Mouse (Mus musculus) embryonic facial prominence, embryonic 12.5 days (tissue): ENCODE measurements around the gene Adgrg1. TPM values are rescaled to one million over a fixed set of nuclear protein-coding genes. Genes with fewer than 3 reads are reported as not detected.

Source experiments
- ATAC-seq: fragments of 200-750 bp; cut with Nextera tagmentation; 2 replicates; pipeline ENCODE4 v1.8.0; 2017; ENCODE audit not compliant: insufficient number of reproducible peaks, insufficient read depth, low FRiP score, low TSS enrichment
- H3K27ac ChIP-seq: fragments of 300-500 bp; sonication (generic); 2 replicates; pipeline ENCODE4 v1.5.1; 2016; ENCODE audit warnings: mild to moderate bottlenecking
- H3K27me3 ChIP-seq: fragments of 300-500 bp; sonication (generic); 2 replicates; pipeline ENCODE4 v1.6.1; 2016; ENCODE audit warnings: mild to moderate bottlenecking, moderate library complexity
- H3K36me3 ChIP-seq: fragments of 300-500 bp; sonication (generic); 2 replicates; pipeline ENCODE4 v1.6.1; 2016; ENCODE audit warnings: mild to moderate bottlenecking
- H3K4me1 ChIP-seq: fragments of 300-500 bp; sonication (generic); 2 replicates; pipeline ENCODE4 v1.6.1; 2016
- H3K4me2 ChIP-seq: fragments of 300-500 bp; sonication (generic); replicated peaks from 2 replicates; pipeline ENCODE4 v1.6.1; 2016; ENCODE audit warnings: mild to moderate bottlenecking, moderate library complexity
- H3K4me3 ChIP-seq: fragments of 300-500 bp; sonication (generic); 2 replicates; pipeline ENCODE4 v1.5.1; 2016; ENCODE audit warnings: mild to moderate bottlenecking
- H3K9ac ChIP-seq: fragments of 300-500 bp; sonication (generic); 2 replicates; pipeline ENCODE4 v1.6.1; 2016; ENCODE audit warnings: mild to moderate bottlenecking, moderate library complexity
- H3K9me3 ChIP-seq: fragments of 300-500 bp; sonication (generic); 2 replicates; pipeline ENCODE4 v1.6.1; 2016; ENCODE audit warnings: mild to moderate bottlenecking, moderate library complexity
- WGBS: fragments of 180-500 bp; shearing (Covaris S2); methylation state at CpG from one replicate; pipeline ENCODE4 v1.1.7; 2016; 5-methylcytosine and 5-hydroxymethylcytosine counted together
- polyA plus RNA-seq: library from polyadenylated mRNA; unstranded; fragments of >200 nt; fragmentation: Nextera tagmentation; extraction: Ambion mirVana; gene quantifications from 2 replicates; pipeline ENCODE4 v1.2.1, GENCODE M21; 2016

Adgrg1 gene
- polyA plus RNA-seq, 1 experiment from 2014 or later, result 22.3 TPM

DNA sequence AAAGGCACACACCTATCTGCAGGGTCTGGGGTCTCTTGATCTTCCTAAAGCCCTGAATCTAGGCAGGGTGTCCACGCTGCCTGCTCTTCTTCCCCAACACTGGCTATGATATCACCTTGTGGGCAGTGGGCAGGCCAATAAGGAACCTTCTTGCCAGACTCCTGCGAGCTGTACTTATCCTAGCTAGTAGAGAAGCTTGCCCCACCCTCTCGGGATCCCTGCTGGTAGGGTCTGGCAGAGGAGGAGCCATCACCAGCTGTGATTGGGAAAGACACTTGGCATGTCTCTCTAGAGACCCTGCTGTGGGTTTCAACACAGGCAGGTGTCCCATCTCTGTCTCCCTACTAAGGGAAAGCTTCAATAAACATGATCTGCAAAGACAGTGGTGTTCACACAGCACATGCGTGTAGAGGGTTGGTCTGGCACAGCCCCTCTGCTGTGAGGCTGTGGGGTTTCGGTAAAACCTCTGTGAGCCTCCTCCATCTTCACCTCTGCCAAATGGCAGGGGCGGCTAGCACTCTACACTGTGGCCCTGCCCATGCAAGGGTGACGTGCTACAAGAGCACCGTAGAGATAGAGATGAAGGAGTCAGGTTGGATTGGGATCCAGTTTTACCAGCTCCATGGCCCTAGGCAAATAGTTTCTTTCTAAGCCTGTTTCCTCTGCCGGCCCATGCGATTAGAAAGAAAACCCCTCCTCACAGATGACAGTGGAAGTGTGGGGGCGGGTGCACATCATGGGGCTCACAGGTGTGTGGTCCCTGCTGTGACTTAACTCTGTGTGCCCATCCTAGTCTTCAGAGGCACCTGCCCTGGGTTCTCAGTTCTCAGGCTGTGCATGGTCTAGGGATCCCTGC, 16.3 kb downstream of the Adgrg1 start:
- H3K4me3 ChIP-seq, result no peak overlapping the region
- no peak overlapping the region for H3K4me2 ChIP-seq
- H3K27ac ChIP-seq, result no peak overlapping the region
- H3K27me3 ChIP-seq, result 0 out of 2 replicates have a peak, but pooled peaks cover 4% of the 10 kb centered on the region
- WGBS, result 57% methylated on average over 11 of the region's 11 CpGs
- peaks cover 29% of the 10 kb centered on the region for H3K4me1 ChIP-seq
- no peaks in the 10 kb centered on the region for H3K36me3 ChIP-seq
- no peak for ATAC-seq
- H3K9me3 ChIP-seq, result no peaks in the 10 kb centered on the region
- no peak overlapping the region for H3K9ac ChIP-seq

DNA sequence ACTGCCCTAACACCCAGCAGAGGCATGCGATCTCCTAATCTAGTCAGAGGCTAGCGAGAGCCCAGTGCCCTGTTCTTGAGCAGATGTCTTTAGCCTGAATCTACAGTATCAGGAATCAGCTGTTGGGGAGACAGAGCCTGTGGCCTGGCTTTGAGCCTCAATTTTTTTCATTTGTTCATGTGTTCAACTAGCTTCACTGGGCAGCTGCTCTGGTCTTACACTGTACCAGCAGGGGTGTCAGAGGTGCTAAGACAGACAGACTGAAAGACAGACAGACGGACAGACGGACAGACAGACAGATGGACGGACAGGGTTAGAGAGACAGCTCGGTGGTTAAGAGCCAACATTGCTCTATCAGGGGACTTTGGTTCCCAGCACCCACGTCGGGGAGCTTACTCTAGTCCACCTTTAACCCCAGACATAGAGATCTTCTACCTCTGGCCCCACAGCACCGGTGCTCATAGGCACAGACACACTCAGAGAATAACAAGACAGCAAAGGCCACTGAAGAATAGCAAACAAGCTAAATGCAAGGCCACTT, 17.0 kb downstream of the Adgrg1 start:
- H3K4me1 ChIP-seq, result peaks cover 29% of the 10 kb centered on the region
- H3K9ac ChIP-seq, result no peak overlapping the region
- no peak for ATAC-seq
- no peak overlapping the region for H3K4me3 ChIP-seq
- no peaks in the 10 kb centered on the region for H3K9me3 ChIP-seq
- 0 out of 2 replicates have a peak, but pooled peaks cover 4% of the 10 kb centered on the region for H3K27me3 ChIP-seq
- H3K36me3 ChIP-seq, result no peaks in the 10 kb centered on the region
- WGBS, result 79% methylated on average over 9 of the region's 9 CpGs
- H3K4me2 ChIP-seq, result no peak overlapping the region
- no peak overlapping the region for H3K27ac ChIP-seq

DNA sequence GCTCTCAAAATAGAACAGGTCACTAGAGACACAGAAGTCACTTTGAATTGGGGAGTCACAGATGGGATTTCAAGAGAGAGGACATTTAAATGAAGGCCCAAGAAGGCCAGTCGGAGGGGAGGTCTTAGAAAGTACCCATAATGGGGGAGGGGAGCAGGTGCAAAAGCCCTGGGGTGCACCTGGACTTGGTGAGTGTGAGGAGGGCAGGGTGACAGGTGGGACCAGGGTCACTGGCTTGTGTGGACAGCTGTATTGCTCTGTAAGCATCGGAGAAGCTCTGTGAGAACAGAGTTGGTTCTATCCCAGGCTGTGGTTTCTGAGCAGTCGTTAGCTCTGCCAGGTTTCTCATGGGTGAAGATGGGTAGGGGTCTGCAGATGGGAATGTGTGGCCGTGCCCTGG, 17.5 kb downstream of the Adgrg1 start:
- WGBS, result 74% methylated on average over 4 of the region's 4 CpGs
- no peak overlapping the region for H3K4me3 ChIP-seq
- H3K9me3 ChIP-seq, result no peaks in the 10 kb centered on the region
- H3K4me1 ChIP-seq, result peaks cover 29% of the 10 kb centered on the region
- H3K9ac ChIP-seq, result no peak overlapping the region
- no peak for ATAC-seq
- H3K27ac ChIP-seq, result no peak overlapping the region
- H3K4me2 ChIP-seq, result no peak overlapping the region
- 0 out of 2 replicates have a peak, but pooled peaks cover 4% of the 10 kb centered on the region for H3K27me3 ChIP-seq
- H3K36me3 ChIP-seq, result no peaks in the 10 kb centered on the region

DNA sequence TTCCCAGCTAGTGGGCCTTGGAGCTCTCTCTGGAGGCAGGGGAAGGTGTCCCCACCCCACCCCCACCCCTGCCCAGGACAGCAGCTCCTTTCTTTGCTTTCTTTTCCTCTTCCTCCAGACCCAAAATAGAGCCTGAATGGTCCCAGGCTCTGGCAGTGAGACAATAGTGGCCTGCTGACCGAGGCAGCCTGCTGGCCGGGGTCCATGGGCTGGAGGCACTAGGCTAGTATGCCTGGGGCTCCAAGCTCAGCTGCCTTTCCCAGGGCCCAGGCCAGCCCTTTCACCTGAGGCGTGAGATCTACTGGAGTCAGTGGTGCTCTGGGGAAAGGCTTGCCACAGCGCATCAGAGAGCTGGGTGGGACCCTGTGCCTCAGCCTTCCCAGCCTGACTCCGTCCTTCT, 18.0 kb downstream of the Adgrg1 start:
- no peak overlapping the region for H3K4me2 ChIP-seq
- H3K9me3 ChIP-seq, result no peaks in the 10 kb centered on the region
- no peak overlapping the region; the same call in 1 of the 2 replicates for H3K9ac ChIP-seq
- 41% methylated on average over 5 of the region's 5 CpGs for WGBS
- H3K36me3 ChIP-seq, result no peaks in the 10 kb centered on the region
- H3K27me3 ChIP-seq, result 0 out of 2 replicates have a peak, but pooled peaks cover 4% of the 10 kb centered on the region
- peaks cover 29% of the 10 kb centered on the region for H3K4me1 ChIP-seq
- no peak overlapping the region for H3K4me3 ChIP-seq
- peak overlapping the region; percentile 46; the same call in 1 of the 2 replicates for H3K27ac ChIP-seq
- ATAC-seq, result no peak

DNA sequence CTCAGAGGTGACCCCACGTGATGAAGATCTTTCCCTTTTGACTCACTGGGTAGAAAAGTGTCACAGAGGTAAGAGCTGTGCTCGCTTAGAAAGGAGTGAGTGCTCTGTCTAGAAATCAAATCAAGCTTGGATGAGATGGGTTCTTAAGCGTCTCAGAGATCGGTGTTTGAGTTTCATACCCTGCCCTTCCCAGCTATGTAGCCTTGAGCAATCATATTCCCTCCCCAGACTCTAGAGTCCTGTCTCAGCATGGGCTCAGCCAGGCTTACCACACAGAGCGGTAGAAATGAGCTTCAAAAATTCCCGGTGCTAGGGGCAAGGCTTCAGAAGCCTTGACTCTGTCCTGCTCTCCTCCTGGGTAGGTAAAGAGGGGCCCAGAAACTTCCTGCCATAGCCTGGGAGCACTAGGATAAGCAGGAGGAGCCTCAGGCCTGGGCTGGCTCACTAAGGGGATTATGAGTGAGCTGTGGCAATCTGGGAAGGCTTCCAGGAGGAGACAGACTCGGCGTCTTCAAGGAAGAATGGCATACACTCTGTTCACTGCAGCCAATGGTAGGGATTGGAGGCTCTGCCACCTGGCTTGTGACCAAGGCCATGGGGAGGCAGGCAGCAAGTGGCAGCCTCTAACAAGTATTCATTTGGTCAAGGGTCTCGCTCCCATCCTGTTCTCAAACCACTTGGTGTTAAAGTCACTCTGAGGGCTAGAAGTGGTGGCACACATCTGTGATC, 18.6 kb downstream of the Adgrg1 start:
- ATAC-seq, result no peak
- 66% methylated on average over 9 of the region's 9 CpGs for WGBS
- Histone ChIP-seq H3K4me1 (peaks cover 29% of the 10 kb centered on the region), H3K27ac (peak overlapping the region; percentile 50; the same call in 1 of the 2 replicates), H3K27me3 (0 out of 2 replicates have a peak, but pooled peaks cover 4% of the 10 kb centered on the region), H3K36me3 (no peaks in the 10 kb centered on the region), H3K9ac (no peak overlapping the region), H3K4me2 (no peak overlapping the region), H3K4me3 (no peak overlapping the region), H3K9me3 (no peaks in the 10 kb centered on the region)

DNA sequence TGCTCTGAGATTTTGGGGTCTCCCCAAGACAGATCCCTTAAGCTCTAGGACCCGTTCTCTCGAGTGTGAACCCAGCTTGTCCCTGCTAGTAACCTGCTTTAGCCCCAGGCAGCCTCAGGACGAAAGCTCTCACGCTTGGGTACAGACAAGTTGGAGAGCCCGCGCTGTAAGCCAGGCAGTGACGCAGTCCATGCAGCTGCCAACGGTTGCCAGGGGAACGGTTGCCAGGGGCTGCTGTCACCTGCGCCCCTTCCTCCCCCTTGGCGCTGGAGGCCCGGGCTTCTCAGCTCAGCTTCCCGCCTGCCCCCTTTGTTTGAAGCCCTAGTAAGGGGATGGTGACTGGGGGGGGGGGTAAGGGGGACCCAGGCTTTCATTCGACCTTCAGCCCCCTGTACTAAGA, 19.5 kb downstream of the Adgrg1 start:
- H3K9ac ChIP-seq, result no peak overlapping the region
- H3K4me1 ChIP-seq, result peaks cover 29% of the 10 kb centered on the region
- H3K27ac ChIP-seq, result peak overlapping the region; percentile 18; the same call in 1 of the 2 replicates
- peak; percentile 64 for ATAC-seq
- peak overlapping the region; percentile 34 for H3K4me2 ChIP-seq
- no peaks in the 10 kb centered on the region for H3K9me3 ChIP-seq
- WGBS, result 1% methylated on average over 12 of the region's 14 CpGs
- H3K27me3 ChIP-seq, result 0 out of 2 replicates have a peak, but pooled peaks cover 4% of the 10 kb centered on the region
- H3K4me3 ChIP-seq, result no peak overlapping the region
- no peaks in the 10 kb centered on the region for H3K36me3 ChIP-seq

DNA sequence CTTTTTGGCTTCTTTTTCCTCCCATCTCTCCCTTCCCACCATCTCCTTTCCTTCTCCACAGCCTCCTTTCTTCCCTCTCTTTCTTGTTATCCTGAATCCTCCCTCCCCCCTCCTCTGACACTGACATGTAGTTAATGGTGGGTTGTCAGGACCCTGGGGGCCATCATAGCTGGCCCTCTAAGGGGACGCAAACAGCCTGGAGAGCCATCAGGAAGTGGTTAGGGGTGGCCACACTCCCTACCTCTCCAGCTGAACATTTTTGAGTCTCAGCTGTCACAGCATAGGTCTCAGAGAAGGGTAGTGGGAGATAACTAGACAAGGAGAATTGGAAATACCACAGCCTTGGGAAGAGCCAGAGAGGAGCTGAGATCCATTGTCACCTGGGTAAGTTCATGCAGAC, 20.0 kb downstream of the Adgrg1 start:
- H3K4me1 ChIP-seq, result peaks cover 29% of the 10 kb centered on the region
- no peaks in the 10 kb centered on the region for H3K36me3 ChIP-seq
- 16% methylated on average over 1 of the region's 1 CpGs for WGBS
- no peak for ATAC-seq
- H3K27ac ChIP-seq, result peak overlapping the region; percentile 18; the same call in 1 of the 2 replicates
- H3K27me3 ChIP-seq, result 0 out of 2 replicates have a peak, but pooled peaks cover 4% of the 10 kb centered on the region
- peak overlapping the region; percentile 7; the same call in 1 of the 2 replicates for H3K9ac ChIP-seq
- peak overlapping the region; percentile 34 for H3K4me2 ChIP-seq
- H3K4me3 ChIP-seq, result peak overlapping the region; percentile 16
- H3K9me3 ChIP-seq, result no peaks in the 10 kb centered on the region

DNA sequence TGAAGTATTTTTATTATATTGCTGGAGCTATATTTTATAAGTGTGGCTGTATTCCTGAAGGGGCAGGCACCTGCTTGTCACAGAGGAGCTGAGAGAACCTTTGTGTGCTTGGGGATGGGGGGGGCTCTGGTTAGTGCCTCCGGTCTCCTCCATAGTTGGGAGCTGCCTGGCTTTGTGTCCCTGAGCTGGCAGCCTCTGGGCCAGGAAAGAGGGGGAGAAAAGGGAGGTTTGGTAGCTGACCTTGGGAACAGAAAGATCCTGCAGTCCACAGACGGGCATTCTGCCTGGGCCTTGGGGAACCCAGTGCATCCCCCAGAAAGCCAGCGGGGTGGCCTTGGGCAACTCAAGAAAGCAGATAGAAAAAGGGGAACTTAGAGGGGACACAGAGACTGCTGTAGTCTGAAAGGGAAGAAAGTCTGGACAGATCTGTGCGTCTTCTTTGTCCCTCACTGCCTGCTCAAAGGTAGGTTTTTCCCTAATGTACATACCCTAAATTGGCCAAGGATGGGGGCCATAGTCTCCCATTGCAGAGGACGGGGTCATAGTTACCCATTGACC, 20.9 kb downstream of the Adgrg1 start:
- Histone ChIP-seq H3K27me3 (0 out of 2 replicates have a peak, but pooled peaks cover 4% of the 10 kb centered on the region), H3K9ac (peak overlapping the region; percentile 28), H3K4me2 (peak overlapping the region; percentile 34; the same call in 1 of the 2 replicates), H3K4me1 (peaks cover 31% of the 10 kb centered on the region), H3K9me3 (no peaks in the 10 kb centered on the region), H3K27ac (no peak overlapping the region), H3K4me3 (peak overlapping the region; percentile 16), H3K36me3 (no peaks in the 10 kb centered on the region)
- WGBS, result 78% methylated on average over 5 of the region's 5 CpGs
- no peak for ATAC-seq

DNA sequence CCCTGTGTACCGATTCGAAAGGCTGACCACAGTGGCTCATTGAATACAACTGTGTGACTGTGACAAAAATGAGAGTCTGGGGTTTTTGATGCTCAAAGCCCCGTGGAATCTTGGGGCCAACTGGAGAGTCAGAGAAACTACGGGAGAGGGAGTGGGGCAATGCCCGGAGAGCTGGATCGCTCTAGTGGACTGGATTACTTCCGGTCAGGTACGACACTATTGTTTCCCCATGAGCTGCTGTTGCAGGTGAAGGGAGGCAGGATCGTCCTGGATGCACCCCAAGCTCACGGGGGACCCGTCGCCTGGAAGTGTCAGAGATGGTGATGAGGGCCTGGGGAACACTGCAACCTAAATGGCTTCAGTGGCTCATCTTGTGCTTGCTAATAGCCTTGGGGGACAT, 21.5 kb downstream of the Adgrg1 start:
- 0 out of 2 replicates have a peak, but pooled peaks cover 4% of the 10 kb centered on the region for H3K27me3 ChIP-seq
- no peak for ATAC-seq
- peak overlapping the region; percentile 16 for H3K4me3 ChIP-seq
- H3K9ac ChIP-seq, result 0 out of 2 replicates have a peak overlapping the region, but pooled peaks have one; percentile 28
- H3K4me2 ChIP-seq, result peak overlapping the region; percentile 34; the same call in 1 of the 2 replicates
- H3K27ac ChIP-seq, result no peak overlapping the region
- no peaks in the 10 kb centered on the region for H3K9me3 ChIP-seq
- H3K4me1 ChIP-seq, result peaks cover 30% of the 10 kb centered on the region
- WGBS, result 74% methylated on average over 12 of the region's 12 CpGs
- no peaks in the 10 kb centered on the region for H3K36me3 ChIP-seq

DNA sequence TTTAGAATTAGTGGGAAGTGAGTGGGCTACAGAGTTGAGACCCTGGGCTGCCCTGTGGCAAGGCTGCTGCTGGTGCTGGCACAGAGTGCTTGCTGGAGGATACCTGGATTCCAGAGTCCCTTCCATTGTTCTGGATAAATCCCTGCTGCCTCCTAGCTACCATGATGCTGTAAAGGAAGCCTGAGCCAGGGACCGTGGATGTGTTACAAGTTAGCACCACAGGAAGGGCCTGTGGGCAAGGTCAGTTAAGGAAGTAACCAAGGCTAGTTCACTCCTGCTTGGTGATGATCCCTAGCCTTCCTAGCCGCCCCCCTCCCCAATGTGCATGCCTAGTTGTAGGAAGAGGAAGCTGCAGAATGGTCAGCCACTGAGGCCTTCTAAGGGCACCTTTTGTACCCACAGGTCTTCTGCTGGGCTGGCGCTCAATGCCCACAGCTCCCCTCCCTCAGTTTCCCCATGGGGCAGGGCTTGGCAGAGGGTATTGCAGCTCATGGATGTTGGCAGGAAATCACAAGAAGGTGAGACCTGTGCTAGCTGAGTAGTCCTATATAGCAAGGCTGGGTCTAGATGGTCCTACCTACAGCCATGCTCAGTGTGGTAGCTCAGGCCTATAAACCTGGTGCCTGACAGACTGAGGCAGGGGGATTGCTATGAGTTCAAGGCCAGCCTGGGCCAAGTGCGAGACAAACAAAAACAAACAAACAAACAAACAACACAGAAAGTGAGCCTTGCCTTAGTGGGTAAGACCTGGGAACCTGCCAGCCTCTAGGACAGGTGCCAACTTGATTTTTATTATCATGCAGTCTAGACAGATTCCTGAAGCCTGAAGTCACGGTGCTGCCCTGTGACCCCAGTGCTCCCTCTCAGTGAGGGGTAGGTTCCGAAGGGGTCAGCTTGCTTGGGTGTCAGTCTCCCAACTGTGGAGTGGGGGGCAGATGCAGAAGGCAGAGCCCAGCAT, 22.6 kb downstream of the Adgrg1 start:
- H3K4me1 ChIP-seq, result peaks cover 27% of the 10 kb centered on the region
- H3K9me3 ChIP-seq, result no peaks in the 10 kb centered on the region
- no peaks in the 10 kb centered on the region for H3K36me3 ChIP-seq
- H3K4me3 ChIP-seq, result no peak overlapping the region
- ATAC-seq, result no peak
- H3K27me3 ChIP-seq, result 0 out of 2 replicates have a peak, but pooled peaks cover 4% of the 10 kb centered on the region
- WGBS, result 62% methylated on average over 6 of the region's 6 CpGs
- no peak overlapping the region for H3K27ac ChIP-seq
- H3K4me2 ChIP-seq, result peak overlapping the region; percentile 34; the same call in 1 of the 2 replicates
- no peak overlapping the region for H3K9ac ChIP-seq
